Mouse (Mus musculus) thymus, adult 2 months (tissue): ENCODE data around the gene Fcamr.

Source experiments
- CTCF ChIP-seq: fragments of 200-500 bp; IDR thresholded peaks from 2 replicates; pipeline ENCODE4 v1.5.1; 2012; ENCODE audit warnings: mild to moderate bottlenecking, control low read depth, low read length, moderate library complexity, borderline replicate concordance; ENCODE audit not compliant: control insufficient read depth, poor library complexity, insufficient read depth; ENCODE audit errors: extremely low read depth
- POLR2A ChIP-seq: fragments of 200-500 bp; IDR thresholded peaks from 2 replicates; pipeline ENCODE4 v1.6.1; 2012; ENCODE audit warnings: mild to moderate bottlenecking, low read length, control low read depth, moderate library complexity; ENCODE audit not compliant: control insufficient read depth, poor library complexity, insufficient read depth; ENCODE audit errors: extremely low read depth

- TF ChIP-seq POLR2A, result no peak
- no peak for TF ChIP-seq CTCF
These were observed 29.7 kb upstream of the Fcamr start for GRCm38 (mm10) chr1:130770981-130771494.
